Mouse (Mus musculus) ZHBTc4 (cell line): Measurements from ENCODE around the gene Klf4.

Experiments
- DNase-seq: peaks from one replicate; pipeline ENCODE4 v3.0.0-alpha.2; 2011; ENCODE audit warnings: low read depth, low spot score

Gene Klf4

GRCm38 (mm10) chr4:55532407-55533195 is at the start of gene Klf4:
Gene Klf4 (minus strand): TSS chr4:55532466.
- DNase-seq: peak; percentile 97

- no peak for DNase-seq
Measured at GRCm38 (mm10) chr4:55571432-55571831, 39.2 kb upstream of the Klf4 start.

- no peak for DNase-seq
Measured at GRCm38 (mm10) chr4:55567986-55568385, 35.7 kb upstream of the Klf4 start.

- no peak for DNase-seq
Measured at GRCm38 (mm10) chr4:55567575-55567974, 35.3 kb upstream of the Klf4 start.

GRCm38 (mm10) chr4:55564317-55564716 is 32.1 kb upstream of the Klf4 start:
- DNase-seq: no peak

- no peak for DNase-seq
Measured at GRCm38 (mm10) chr4:55563050-55563449, 30.8 kb upstream of the Klf4 start.

- no peak for DNase-seq
Measured at GRCm38 (mm10) chr4:55562062-55562461, 29.8 kb upstream of the Klf4 start.

- no peak for DNase-seq
Measured at GRCm38 (mm10) chr4:55546869-55547268, 14.6 kb upstream of the Klf4 start.

- DNase-seq: no peak
Measured at GRCm38 (mm10) chr4:55542753-55543152, 10.5 kb upstream of the Klf4 start.

GRCm38 (mm10) chr4:55541654-55542053 is 9.4 kb upstream of the Klf4 start:
- DNase-seq: no peak

GRCm38 (mm10) chr4:55541221-55541620 is 9.0 kb upstream of the Klf4 start:
- DNase-seq: no peak

GRCm38 (mm10) chr4:55535012-55535411 is 2.7 kb upstream of the Klf4 start:
- DNase-seq: no peak

GRCm38 (mm10) chr4:55534510-55534909 is 2.2 kb upstream of the Klf4 start:
- no peak for DNase-seq

- peak; percentile 37 for DNase-seq
Measured at GRCm38 (mm10) chr4:55533803-55534254, 1.6 kb upstream of the Klf4 start.

GRCm38 (mm10) chr4:55533196-55533802 is 1.0 kb upstream of the Klf4 start:
- DNase-seq: no peak

- no peak for DNase-seq
Measured at GRCm38 (mm10) chr4:55531856-55532406, 335 bp downstream of the Klf4 start.

- DNase-seq: peak; percentile 62
Measured at GRCm38 (mm10) chr4:55531096-55531855, 990 bp downstream of the Klf4 start.

GRCm38 (mm10) chr4:55530731-55531095 is 1.6 kb downstream of the Klf4 start:
- no peak for DNase-seq

- DNase-seq: peak; percentile 84
Measured at GRCm38 (mm10) chr4:55530236-55530635, 2.0 kb downstream of the Klf4 start.

GRCm38 (mm10) chr4:55528404-55528803 is 3.9 kb downstream of the Klf4 start:
- no peak for DNase-seq

- DNase-seq: peak; percentile 33
Measured at GRCm38 (mm10) chr4:55527931-55528330, 4.3 kb downstream of the Klf4 start.
